Mouse (Mus musculus) mesoderm, embryonic 11.5 days (tissue): ENCODE results near the gene Zfp503.

Experiments
- DNase-seq: peaks from one replicate; pipeline ENCODE4 v3.0.0-alpha.2; 2012; ENCODE audit warnings: low read depth, low spot score

Zfp503 gene

GRCm38 (mm10) chr14:21993251-21994060 lies 4.1 kb upstream of the Zfp503 start:
- no peak for DNase-seq

- no peak for DNase-seq
These were observed 3.0 kb upstream of the Zfp503 start for GRCm38 (mm10) chr14:21992321-21992885.

GRCm38 (mm10) chr14:21991856-21992255 lies 2.5 kb upstream of the Zfp503 start:
- DNase-seq, result no peak

- DNase-seq, result peak; percentile 92
These were observed 1.9 kb upstream of the Zfp503 start for GRCm38 (mm10) chr14:21991251-21991780.

- peak; percentile 70 for DNase-seq
These were observed 1.1 kb upstream of the Zfp503 start for GRCm38 (mm10) chr14:21990321-21991021.

GRCm38 (mm10) chr14:21988577-21989290 lies 667 bp downstream of the Zfp503 start:
- peak; percentile 61 for DNase-seq

- DNase-seq, result peak; percentile 98
These were observed 1.5 kb downstream of the Zfp503 start for GRCm38 (mm10) chr14:21987660-21988576.

GRCm38 (mm10) chr14:21986733-21987659 lies 2.4 kb downstream of the Zfp503 start:
- DNase-seq, result no peak

- DNase-seq, result peak; percentile 80
These were observed 3.2 kb downstream of the Zfp503 start for GRCm38 (mm10) chr14:21985981-21986732.

GRCm38 (mm10) chr14:21985426-21985931 lies 3.9 kb downstream of the Zfp503 start:
- no peak for DNase-seq

GRCm38 (mm10) chr14:21984757-21985425 lies 4.5 kb downstream of the Zfp503 start:
- DNase-seq, result no peak

GRCm38 (mm10) chr14:21983950-21984730 lies 5.3 kb downstream of the Zfp503 start:
- DNase-seq, result no peak

GRCm38 (mm10) chr14:21983311-21983949 lies 6.0 kb downstream of the Zfp503 start:
- no peak for DNase-seq

- no peak for DNase-seq
These were observed 6.7 kb downstream of the Zfp503 start for GRCm38 (mm10) chr14:21982592-21983310.

- no peak for DNase-seq
These were observed 7.3 kb downstream of the Zfp503 start for GRCm38 (mm10) chr14:21982096-21982591.

GRCm38 (mm10) chr14:21981462-21981861 lies 7.9 kb downstream of the Zfp503 start:
- DNase-seq, result peak; percentile 93
